Mouse (Mus musculus): ENCODE measurements around the gene Specc1.

- no peak for TF ChIP-seq POLR2A (IDR thresholded peaks at IDR 0.05; ENCODE audit: insufficient read length, low read depth)
- no peak for TF ChIP-seq MYOD1 (IDR thresholded peaks at IDR 0.05; ENCODE audit: control insufficient read depth in 1 of 3, insufficient read length in 2 of 3, low read depth in 2 of 3)
- TF ChIP-seq POLR2AphosphoS2 (IDR thresholded peaks at IDR 0.05; ENCODE audit: insufficient read length, low read depth) = no peak
- no peak for TF ChIP-seq E2F4 (IDR thresholded peaks at IDR 0.05; ENCODE audit: insufficient read depth)
- no peak for TF ChIP-seq USF1 (IDR thresholded peaks at IDR 0.05; ENCODE audit: low read depth)
- TF ChIP-seq MAX (IDR thresholded peaks at IDR 0.05; ENCODE audit: low read depth) = no peak
These were observed 174.2 kb downstream of the Specc1 start for GRCm38 (mm10) chr11:62130685-62131295.

All from myocyte (in vitro differentiated cells).